Mouse (Mus musculus): ENCODE measurements around the gene Dlx6.
A peak's percentile ranks its signal among the peaks of the same experiment; 100 is the strongest.

Gene Dlx6

DNA sequence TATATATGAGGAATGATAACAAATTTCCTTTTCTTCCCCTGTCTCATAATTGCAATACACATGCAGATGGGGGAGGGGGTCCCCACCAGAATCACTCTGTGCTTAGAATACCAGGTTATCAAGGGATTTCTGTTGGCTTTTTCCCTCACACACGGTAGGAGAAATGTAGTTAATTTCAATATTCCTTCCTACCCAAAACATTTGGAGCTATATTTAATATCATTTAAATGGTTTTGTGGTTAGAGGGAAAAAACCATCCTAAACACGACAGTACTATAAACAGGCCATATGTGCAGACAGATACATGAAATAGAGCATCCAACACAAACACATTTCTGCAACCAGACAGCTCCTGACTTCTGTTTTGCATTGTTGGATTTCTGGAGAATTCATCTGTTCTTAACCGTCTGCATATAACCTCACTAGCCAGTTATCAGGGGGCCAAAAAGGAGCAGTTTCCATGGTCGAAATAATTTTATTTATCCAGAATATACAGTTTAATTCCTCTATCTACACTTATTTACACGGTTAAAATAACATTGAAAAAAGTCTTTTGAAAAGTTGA lies 14.3 kb downstream of the Dlx6 start:
- DNase-seq (ENCODE audit: low read depth, low spot score), result no peak

DNA sequence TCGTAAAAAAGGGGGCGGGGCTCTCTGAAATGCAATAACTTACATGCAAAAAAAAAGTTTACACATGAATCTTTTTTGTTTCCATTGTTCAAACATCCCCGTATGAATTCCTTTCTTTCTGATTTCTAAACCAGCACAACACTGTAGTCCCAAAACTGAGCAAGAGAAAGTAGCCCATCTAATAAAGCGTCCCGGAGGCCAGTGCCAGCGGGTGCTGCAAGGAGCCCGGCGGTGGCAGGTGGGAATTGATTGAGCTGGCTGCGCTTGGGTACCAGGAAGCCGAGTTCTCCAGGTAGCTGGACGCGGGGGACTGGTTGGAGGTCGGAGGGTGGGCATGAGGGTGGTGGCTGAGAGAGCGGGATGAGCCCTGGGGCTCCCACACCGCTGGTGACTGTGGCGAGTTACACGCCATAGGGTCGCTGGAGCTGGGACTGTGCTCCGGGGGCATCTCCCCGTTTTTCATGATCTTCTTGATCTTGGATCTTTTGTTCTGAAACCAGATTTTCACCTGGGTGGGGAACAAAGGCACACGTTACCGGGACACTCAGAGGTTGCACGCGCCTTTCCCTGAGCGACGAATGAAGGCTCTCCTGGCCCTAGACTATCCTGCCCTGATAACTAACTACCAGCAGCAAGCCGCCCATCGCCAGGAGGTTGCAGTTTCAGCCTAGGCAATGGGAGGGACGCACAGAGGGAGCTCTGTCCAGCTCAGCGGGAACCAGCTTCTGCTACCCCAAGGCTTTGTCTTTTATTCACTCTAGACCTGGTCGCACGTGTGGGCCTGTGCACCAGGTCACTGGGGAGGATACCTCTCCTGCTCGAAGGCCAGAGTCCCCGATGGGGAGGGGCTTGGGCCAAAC lies 15.1 kb downstream of the Dlx6 start:
- DNase-seq (ENCODE audit: low read depth, low spot score), result no peak

DNA sequence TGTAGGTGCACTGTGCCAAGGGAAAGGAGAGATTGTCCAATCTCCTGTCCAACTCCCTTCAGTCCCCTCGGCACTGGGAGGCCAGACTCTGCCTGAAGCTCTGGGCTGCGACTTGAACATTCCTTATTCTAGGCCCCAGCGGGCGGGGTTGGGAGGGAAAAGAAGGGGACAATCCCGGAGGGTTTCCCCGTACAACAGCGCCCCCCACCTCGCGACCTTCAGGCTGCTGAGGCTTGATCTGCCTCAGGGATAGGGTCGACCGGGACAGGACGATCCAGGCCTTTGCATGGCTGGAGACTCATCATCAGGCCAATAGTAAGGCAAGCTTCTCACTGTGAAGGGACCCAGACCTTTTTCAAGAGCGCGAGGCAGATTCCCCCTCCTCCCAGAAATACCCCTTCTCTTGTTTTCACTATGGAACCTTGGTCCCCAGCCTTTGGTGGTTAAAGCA lies 15.7 kb downstream of the Dlx6 start:
- no peak for DNase-seq (ENCODE audit: low read depth, low spot score)

DNA sequence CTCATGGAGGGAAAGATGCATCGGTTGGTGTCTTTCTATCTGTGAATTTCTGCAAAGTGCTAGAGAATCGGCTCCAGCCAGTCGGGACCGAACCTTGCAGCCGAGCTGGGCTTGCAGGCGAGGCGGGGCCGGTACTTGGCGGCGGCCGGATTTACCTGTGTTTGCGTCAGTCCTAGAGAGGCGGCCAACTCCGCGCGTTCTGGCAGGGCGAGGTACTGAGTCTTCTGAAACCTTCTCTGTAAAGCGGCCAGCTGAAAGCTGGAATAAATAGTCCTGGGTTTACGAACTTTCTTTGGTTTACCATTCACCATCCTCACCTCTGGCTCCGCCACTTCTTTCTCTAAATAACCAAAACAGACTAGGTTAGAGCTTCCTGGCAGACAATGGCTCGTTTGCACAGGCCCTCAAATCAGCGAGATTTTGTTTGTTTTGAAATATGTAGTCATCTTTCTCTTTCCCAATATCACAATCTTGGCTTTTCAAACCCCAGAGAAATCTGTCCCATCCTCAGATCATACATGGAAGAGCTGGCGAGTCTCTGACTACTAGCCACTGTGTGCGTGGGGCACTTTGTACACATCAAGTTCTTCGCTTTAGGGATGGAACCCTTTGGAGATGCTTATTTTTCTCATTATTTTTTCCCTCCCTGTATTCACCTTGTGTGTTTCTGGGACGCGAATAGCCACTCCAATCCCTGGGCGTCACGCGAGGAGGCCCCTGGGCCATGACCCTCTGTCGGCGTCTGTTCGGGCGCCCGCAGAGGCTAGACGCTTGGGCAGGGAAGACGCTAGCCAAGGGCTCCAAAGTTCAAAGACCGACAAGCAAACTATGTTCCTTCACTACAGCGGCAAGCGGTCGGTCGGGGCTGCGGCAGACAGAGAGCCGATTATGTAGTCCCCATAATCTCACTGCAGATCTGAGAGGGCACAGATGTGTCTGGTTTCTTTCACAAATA lies 16.5 kb downstream of the Dlx6 start:
- DNase-seq (ENCODE audit: low read depth, low spot score), result no peak

DNA sequence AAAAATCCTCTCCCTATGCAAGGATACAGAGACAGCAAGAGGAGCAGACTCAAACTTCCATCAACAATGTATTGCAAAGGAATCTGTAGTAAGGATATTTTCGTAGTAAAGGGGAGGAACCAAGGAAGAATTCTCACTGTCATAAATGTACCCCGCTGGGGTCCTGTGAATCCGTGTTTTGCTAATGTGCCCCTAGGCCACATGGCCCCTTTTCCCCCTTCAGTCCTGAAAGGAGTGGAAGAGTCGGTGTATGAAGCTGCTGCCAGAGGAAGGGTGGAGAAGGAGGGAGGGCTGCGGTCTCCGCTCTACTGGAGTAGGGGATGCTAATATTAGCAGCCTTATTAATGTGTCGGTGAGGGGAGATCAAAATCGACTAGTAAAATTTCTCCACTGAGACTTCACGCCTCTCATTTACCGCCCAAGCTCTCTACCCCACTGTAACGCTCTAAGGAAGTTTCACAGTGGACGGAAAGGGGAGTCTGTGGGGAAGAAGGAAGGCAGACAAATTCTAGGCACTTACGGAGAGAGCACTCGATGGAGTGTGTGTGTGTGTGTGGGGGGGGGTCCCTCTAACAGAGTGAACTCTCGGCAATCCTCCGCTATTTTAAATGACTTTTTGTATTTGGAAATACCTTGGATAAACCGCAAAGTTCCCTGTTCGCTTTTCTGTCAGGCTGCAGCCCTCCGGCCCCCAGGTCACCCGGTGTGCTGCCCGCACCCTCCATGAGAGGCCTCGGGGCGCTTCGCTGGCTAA lies 17.4 kb downstream of the Dlx6 start:
- no peak for DNase-seq (ENCODE audit: low read depth, low spot score)

DNA sequence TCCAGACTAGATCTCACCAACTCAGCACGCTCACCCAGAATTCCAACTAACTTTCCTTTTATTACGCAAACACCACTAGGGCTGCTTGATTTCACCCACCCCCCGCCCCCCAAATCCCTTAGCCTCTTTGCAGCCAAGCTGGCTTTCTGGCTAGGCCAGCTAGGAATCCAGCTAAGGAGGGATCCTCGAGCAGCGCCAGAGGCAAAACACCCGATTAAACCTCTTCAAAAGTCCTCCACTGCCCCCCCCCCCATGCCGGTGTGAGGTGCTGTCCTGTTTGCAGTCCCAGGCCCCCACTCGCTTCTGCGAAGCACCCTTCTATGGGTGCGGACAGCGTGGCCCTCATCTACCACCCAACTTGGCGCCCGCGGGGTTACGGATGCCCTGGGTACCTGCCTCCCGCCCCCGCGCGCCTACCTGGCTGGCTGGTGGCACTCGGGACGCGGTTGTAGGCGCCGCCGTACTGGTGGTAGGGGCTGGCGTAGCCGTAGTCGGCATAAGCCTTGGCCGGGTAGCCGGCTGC lies 18.0 kb downstream of the Dlx6 start:
- no peak for DNase-seq (ENCODE audit: low read depth, low spot score)

DNA sequence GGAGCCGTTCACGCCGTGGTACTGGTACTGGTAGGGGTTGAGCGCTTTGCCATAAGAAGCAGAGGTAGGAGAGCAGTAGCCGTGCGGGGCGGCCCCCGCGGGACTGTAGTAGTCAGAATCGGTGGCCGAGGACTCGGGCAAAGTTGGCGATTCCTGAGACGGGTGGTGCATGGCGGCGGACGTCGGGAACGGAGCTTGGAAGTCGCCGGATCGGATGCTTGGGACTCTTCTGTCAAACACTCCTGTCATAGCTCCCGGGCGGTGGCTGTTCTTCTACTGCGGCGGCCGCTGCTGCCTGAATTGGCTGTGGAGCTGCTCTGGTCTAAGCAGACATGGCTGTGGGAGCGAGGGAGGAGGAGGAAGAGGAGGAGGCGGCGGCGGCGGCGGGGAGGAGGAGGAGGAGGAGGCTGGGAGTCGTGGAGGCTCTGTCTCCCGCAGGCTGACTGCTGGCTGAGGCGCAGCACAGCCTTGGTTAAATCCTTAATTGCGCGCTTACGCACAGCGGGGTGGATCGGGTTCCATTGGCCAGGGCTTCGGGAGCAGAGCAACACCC lies 18.6 kb downstream of the Dlx6 start, which contains the start of gene Dlx5:
Gene Dlx5 (minus strand): TSS at position 448 of the 553 bp plus-strand sequence.
- DNase-seq (ENCODE audit: low read depth, low spot score), result no peak

DNA sequence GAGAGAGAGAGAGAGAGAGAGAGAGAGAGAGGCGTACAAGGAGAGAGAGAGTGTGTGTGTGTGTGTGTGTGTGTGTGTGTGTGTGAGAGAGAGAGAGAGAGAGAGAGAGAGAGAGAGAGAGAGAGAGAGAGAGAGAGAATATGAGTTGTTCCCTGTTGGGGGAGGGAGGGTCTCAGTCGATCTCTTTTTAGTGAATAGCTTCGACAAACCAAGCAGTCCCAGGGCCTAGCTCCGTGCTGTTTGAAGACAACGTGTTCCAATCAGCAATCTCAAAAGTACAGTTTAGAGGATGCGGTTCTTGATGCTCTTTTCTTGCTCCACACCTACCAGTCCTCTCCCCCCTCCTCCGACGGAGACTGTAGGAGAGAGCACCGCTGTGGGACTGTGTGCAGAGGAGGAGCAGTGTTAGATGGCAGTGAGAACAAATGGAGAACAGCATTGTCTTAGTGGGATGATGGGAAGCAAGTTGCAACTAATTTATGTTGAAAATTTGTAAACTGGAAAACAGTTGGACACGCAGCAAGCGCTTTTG lies 19.2 kb downstream of the Dlx6 start:
- DNase-seq (ENCODE audit: low read depth, low spot score), result no peak

DNA sequence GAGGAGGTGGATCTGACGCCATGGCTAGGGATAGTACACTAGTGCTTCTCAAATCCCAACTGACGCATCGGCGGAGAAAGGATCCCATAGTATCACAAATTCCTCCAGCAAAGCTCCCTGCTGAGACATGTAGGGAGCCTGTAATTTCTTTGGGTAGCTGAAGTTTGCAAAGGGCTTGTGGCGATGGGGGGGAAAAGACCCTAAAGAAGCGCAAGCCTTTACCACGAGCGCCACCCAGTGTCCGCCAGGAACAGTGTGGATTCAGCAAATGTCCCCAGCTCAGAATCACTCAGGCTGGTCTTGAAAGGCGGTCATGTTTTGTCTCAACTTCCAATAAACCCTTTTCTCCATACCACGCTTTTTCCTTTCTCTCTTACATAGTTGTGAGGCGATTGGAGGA lies 21.8 kb downstream of the Dlx6 start:
- DNase-seq (ENCODE audit: low read depth, low spot score), result peak; percentile 84

DNA sequence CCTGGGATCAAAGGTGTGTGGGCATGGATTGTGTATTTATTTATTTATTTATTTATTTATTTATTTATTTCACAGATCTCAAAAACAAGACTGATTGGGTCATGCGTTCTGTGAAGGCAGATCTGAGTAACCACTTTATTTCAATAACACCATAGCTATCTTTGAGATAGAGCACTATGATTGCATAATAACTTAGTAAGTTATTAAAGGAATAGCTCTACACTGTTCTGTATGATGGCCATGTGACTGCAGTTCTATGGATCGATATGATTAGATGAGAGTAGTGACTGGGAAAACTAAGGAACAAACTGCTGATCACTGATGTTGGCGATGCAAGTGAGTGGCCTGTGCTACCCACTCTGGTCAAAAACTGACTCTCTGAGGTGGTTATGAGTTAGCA lies 23.1 kb downstream of the Dlx6 start:
- no peak for DNase-seq (ENCODE audit: low read depth, low spot score)

DNA sequence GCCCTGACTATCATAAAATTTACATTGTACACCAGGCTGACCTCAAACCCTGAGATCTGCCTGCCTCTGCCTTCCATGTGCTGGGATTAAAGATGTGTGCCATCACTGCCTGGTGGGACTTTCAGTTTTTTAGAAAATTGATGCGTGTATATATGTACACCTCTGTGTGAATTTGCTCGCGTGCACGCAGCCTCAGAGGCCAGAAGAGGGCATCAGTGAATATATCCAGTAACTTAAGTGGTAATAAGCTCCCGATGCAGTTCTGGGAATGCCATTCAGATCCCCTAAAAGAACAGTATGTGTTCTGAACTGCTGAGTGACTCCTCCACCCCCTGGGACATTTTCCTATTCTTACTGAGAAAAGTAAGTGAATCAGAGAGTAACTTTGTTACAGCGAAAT lies 26.9 kb downstream of the Dlx6 start:
- no peak for DNase-seq (ENCODE audit: low read depth, low spot score)

DNA sequence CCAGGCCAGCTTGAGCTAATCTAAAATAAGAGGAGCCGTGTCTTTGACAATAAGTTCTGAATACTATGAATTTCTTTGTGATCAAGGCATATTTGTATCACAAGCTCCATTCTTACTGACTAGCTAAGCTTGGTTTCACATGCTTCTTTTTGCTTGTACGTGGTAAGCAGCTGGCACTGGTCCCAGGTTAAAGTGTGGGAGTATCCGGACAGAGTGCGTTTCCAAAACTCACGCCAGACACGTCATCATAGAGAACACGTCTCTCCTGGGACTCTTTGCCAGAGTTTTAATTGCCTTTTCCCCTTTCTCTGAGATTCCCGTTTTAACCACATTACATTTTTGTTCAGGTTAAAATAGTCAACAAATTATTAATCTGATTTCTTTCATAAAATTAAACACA lies 46.5 kb downstream of the Dlx6 start:
- no peak for DNase-seq (ENCODE audit: low read depth, low spot score)

DNA sequence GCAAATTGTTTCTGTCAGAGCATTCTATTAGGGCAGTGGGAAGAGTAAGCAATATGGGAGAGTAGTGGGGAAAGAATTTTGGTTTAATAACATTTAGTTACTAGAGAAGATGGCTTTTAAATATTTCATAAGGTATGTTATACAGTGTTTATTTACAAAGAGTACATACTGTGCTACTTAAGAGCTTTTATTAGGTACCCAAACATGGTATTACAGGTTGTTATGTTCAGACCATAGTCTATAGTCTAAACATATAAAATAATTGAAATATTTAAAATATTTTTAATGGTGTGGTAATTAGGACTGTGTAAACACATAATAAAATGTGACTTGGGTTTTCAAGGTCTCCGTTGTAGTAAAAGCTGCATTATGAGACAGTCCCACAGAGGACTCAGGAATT lies 51.2 kb downstream of the Dlx6 start:
- DNase-seq (ENCODE audit: low read depth, low spot score), result no peak

DNA sequence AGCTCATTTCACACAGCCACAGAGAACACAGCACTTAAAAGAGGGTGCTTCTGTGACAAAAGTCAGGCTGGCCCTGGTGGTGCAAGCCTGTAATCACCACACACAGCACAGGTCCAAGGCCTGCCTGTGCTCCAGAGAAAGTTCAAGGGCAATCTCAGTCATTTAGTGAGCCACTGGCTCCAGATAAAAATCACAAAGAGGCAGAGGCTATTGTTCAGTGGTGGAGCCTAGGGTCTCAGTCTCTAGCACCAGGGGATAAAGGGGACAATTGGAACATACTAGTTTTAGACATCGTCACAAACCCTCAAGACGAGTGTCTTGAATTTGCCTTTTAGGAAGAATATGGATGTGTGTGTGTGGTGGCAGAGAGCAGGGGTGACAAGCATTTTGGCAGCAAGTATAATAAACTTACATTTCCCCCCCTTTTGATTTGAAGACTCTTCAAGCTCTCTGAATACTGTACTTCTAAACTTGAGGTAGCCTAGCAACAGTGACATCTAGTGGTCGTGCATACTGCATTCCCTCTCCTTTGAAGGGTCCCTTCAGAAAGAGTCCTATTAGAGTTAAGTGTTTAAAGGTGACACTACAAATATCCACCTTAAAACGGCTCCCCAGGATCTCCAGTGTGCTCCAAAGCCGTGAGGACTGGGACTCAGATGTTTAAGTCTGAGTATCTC lies 51.9 kb downstream of the Dlx6 start:
- DNase-seq (ENCODE audit: low read depth, low spot score), result peak; percentile 78

DNA sequence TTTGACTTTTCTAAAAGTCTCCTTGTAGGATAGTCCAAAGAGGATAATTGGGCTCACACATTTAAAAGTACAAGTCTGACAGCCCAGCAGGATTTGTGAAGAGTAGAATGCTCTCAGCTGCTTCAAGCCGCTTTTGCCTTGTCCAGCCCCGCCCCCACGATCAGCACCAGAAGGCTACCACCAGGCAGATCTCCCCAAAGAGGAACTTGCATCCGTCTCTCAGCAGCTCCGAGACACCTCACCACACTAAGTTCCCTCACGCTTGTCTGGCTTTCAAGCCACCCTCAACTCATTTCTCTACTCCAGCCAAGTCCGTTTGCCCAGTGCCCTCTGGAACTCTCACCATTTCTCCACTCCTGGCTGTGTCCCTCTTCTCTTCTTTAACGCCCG lies 52.4 kb downstream of the Dlx6 start:
- no peak for DNase-seq (ENCODE audit: low read depth, low spot score)

DNA sequence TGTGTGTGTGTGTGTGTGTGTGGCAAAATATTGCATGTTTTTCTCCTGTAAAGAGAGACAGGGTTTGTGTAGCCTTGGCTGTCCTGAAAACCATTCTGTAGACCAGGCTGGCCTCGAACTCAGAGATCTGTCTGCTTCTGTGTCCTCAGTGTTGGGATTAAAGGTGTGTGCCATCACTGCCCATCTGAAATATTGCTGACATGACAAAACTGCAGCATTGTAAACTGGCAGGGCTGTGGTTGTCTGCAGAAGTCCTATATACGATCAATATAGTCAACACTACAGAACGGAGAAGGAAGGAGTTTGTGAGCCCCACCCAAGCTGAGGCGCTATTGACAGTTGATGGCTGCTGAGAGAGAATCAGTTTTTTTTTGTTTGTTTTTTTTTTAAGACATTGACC lies 54.2 kb downstream of the Dlx6 start:
- no peak for DNase-seq (ENCODE audit: low read depth, low spot score)

Data from forelimb bud, embryonic 11.5 days (tissue).